Mouse (Mus musculus) neural tube, embryonic 11.5 days (tissue): ENCODE results near the gene Flywch1. TPM values are rescaled to one million over a fixed set of nuclear protein-coding genes. Genes with fewer than 3 reads are reported as not detected.

ENCODE experiments used
- ATAC-seq: fragments of 200-750 bp; cut with Nextera tagmentation; 2 replicates; pipeline ENCODE4 v1.8.0; 2017; ENCODE audit warnings: moderate number of reproducible peaks, mild to moderate bottlenecking, moderate TSS enrichment, moderate library complexity; ENCODE audit not compliant: insufficient read depth, low FRiP score, low TSS enrichment
- DNase-seq: peaks from one replicate; pipeline ENCODE4 v3.0.0-alpha.2; 2015; ENCODE audit warnings: low spot score
- H3K27ac ChIP-seq: fragments of 300-500 bp; sonication (generic); 2 replicates; pipeline ENCODE4 v1.5.1; 2014; ENCODE audit warnings: low read depth, mild to moderate bottlenecking, low read length
- H3K27me3 ChIP-seq: fragments of 300-500 bp; sonication (generic); 2 replicates; pipeline ENCODE4 v1.6.1; 2014; ENCODE audit warnings: mild to moderate bottlenecking, low read length, mixed read lengths; ENCODE audit not compliant: control insufficient read depth, insufficient read depth
- H3K36me3 ChIP-seq: fragments of 300-500 bp; sonication (generic); 2 replicates; pipeline ENCODE4 v1.6.1; 2014; ENCODE audit warnings: mild to moderate bottlenecking, low read length, moderate library complexity, mixed read lengths; ENCODE audit not compliant: control insufficient read depth, insufficient read depth
- H3K4me1 ChIP-seq: fragments of 300-500 bp; sonication (generic); 2 replicates; pipeline ENCODE4 v1.6.1; 2014; ENCODE audit warnings: low read length, mixed read lengths; ENCODE audit not compliant: control insufficient read depth, insufficient read depth
- H3K4me2 ChIP-seq: fragments of 300-500 bp; sonication (generic); 2 replicates; pipeline ENCODE4 v1.6.1; 2014; ENCODE audit warnings: low read depth, mild to moderate bottlenecking, moderate library complexity
- H3K4me3 ChIP-seq: fragments of 300-500 bp; sonication (generic); 2 replicates; pipeline ENCODE4 v1.5.1; 2014; ENCODE audit warnings: low read depth, low read length
- H3K9ac ChIP-seq: fragments of 300-500 bp; sonication (generic); 2 replicates; pipeline ENCODE4 v1.6.1; 2014; ENCODE audit warnings: mild to moderate bottlenecking, low read length
- H3K9me3 ChIP-seq: fragments of 300-500 bp; sonication (generic); 2 replicates; pipeline ENCODE4 v1.6.1; 2016; ENCODE audit warnings: low read length; ENCODE audit not compliant: control insufficient read depth
- WGBS: fragments of 180-500 bp; shearing (Covaris S2); extraction: QIAGEN DNeasy Blood & Tissue Kit; methylation state at CpG from one replicate; pipeline ENCODE4 v1.1.7; 2014; 5-methylcytosine and 5-hydroxymethylcytosine counted together
- polyA plus RNA-seq: library from polyadenylated mRNA; unstranded; fragments of >200 nt; fragmentation: Nextera tagmentation; extraction: Ambion mirVana; gene quantifications from 2 replicates; pipeline ENCODE4 v1.2.1, GENCODE M21; 2014

Flywch1 gene
- polyA plus RNA-seq, 1 experiment from 2014 or later: 197 TPM

DNA sequence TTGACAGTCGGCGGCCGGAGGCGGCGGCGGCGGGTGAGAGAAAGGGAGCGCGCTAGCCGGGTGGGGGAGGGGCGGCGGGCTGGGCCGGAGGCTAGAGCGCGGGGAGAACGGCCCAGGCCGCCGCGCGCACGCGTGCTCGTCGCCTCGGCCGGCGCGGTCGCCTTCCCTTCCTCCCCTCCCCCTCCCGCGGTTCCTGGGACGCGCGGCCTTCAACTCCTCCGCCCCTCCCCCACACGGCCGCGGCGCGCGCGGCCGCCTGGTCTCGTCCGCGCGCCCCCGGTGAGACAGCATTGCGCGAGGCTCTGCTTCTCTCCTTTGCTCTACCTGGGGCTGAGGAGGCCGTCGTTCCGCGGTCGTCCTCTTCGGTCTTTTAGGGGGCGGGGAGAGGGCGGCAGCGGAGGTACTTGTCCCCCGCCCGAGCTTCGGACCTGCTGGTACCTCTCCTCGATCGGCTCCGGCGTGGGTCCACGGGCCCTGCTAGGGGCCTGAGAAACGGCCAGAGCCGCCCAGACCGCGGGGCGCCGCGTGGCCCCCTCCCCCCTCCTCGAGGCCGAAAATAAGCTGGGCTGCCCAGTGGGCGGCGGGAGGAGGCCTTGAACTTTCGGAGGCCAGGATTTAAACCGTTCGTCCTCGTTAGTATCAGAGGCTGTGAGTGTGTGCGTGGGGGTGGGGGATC lies 32.1 kb upstream of the Flywch1 start:
- Histone ChIP-seq H3K4me3 (peak overlapping the region; percentile 64), H3K27ac (peak overlapping the region; percentile 95), H3K9ac (peak overlapping the region; percentile 78), H3K4me2 (peak overlapping the region; percentile 82), H3K36me3 (peaks cover 6% of the 10 kb centered on the region), H3K9me3 (no peaks in the 10 kb centered on the region), H3K4me1 (peaks cover 9% of the 10 kb centered on the region; the same call in 1 of the 2 replicates), H3K27me3 (no peaks in the 10 kb centered on the region)
- ATAC-seq (peak; percentile 54), DNase-seq (peak; percentile 93)
- WGBS: under 1% methylated on average over 60 of the region's 83 CpGs

DNA sequence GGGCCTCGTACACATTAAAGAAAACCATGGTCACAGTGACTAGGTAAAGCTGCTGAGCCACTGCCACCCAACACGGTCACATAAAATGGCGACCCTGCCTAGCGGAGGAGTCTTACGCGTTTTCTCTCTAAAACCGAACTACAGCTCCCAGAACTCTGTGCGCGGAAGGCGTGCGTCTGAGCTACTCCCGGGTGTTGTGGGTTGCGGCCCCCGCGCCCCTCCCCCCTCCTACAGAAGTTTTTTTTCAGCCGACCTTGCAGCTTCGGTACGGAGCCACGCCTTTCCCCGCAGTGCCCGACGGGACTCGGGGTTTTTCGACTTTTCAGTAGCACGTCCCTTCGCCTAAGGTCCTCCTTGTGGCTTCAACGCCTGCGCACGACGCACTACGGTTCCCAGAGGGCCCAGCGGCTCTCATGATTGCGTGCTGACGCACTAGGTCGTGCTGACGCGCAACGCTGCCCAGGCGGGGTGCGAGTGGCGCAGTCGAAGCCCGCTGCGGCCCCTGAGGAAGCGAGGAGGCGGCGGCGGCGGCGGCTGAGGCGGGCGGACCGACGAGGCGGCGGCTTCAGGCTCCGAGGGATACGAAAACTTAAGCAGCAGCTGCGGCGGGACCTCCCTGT lies 31.5 kb upstream of the Flywch1 start:
- under 1% methylated on average over 58 of the region's 60 CpGs for WGBS

GRCm38 (mm10) chr17:23801627-23802026 lies 30.2 kb upstream of the Flywch1 start:
- Histone ChIP-seq H3K27me3 (no peaks in the 10 kb centered on the region), H3K36me3 (no peaks in the 10 kb centered on the region), H3K4me3 (no peak overlapping the region), H3K9ac (no peak overlapping the region), H3K4me1 (peaks cover 9% of the 10 kb centered on the region; the same call in 1 of the 2 replicates), H3K27ac (no peak overlapping the region), H3K9me3 (no peaks in the 10 kb centered on the region), H3K4me2 (no peak overlapping the region)
- ATAC-seq (no peak), DNase-seq (no peak)
- WGBS: 93% methylated on average over 10 of the region's 10 CpGs

More for the DNA sequence above, 31.5 kb upstream of the Flywch1 start:
- H3K4me2 ChIP-seq: peak overlapping the region; percentile 56
- peak overlapping the region; percentile 95 for H3K27ac ChIP-seq
- no peaks in the 10 kb centered on the region for H3K27me3 ChIP-seq
- H3K36me3 ChIP-seq: peaks cover under 1% of the 10 kb centered on the region; the same call in 1 of the 2 replicates
- ATAC-seq: peak; percentile 99
- H3K4me1 ChIP-seq: peaks cover 9% of the 10 kb centered on the region; the same call in 1 of the 2 replicates
- peak overlapping the region; percentile 78 for H3K9ac ChIP-seq
- DNase-seq: peak; percentile 98
- no peaks in the 10 kb centered on the region for H3K9me3 ChIP-seq
- H3K4me3 ChIP-seq: peak overlapping the region; percentile 64

DNA sequence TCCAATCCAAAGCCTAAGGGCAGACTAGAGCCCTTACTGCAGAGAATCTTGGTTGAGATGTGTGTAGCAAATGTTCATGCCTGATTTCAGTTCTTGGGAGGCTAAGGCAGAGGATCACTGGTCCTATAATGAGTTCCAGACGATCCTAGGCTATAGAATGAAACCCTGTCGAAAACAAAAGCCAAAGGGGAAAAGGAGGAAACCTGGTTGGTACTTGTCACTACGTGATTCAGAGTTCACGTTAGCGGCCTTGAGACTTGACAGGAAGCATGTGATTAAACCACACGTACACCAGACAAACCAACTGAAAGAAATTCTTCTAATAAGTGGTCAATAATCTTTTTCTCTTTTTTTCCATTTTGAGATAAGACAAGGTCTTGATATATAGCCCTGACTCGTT lies 25.9 kb upstream of the Flywch1 start:
- Histone ChIP-seq H3K36me3 (no peaks in the 10 kb centered on the region), H3K9me3 (no peaks in the 10 kb centered on the region), H3K4me2 (no peak overlapping the region), H3K4me1 (no peaks in the 10 kb centered on the region), H3K27me3 (no peaks in the 10 kb centered on the region), H3K9ac (no peak overlapping the region), H3K27ac (no peak overlapping the region), H3K4me3 (no peak overlapping the region)
- 74% methylated on average over 7 of the region's 7 CpGs for WGBS
- no peak for ATAC-seq
- no peak for DNase-seq

- H3K9me3 ChIP-seq: no peaks in the 10 kb centered on the region
- DNase-seq: no peak
- ATAC-seq: no peak
- no peaks in the 10 kb centered on the region for H3K27me3 ChIP-seq
- peaks cover 4% of the 10 kb centered on the region; the same call in 1 of the 2 replicates for H3K4me1 ChIP-seq
- no peak overlapping the region for H3K27ac ChIP-seq
- H3K4me2 ChIP-seq: no peak overlapping the region
- no peak overlapping the region for H3K9ac ChIP-seq
- H3K4me3 ChIP-seq: no peak overlapping the region
- WGBS: 95% methylated on average over 8 of the region's 8 CpGs
- no peaks in the 10 kb centered on the region for H3K36me3 ChIP-seq
These were observed 23.9 kb upstream of the Flywch1 start for GRCm38 (mm10) chr17:23795323-23795722.

DNA sequence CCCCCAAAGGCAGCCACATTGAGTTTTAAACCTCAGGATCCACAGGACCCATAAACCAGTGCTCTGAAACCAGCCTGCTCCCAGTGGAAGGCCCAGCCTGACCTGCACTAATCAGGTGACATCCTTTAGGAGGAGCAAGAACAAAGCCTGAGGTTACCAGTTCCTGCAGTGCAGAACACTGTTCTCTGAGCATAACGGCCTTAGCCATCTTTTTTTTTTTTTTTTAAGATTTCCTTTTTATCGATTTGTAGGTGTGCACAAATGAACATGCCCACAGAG lies 19.6 kb upstream of the Flywch1 start:
- no peaks in the 10 kb centered on the region for H3K36me3 ChIP-seq
- H3K4me2 ChIP-seq: peak overlapping the region; percentile 73
- peak overlapping the region; percentile 89 for H3K9ac ChIP-seq
- H3K27me3 ChIP-seq: no peaks in the 10 kb centered on the region
- H3K27ac ChIP-seq: peak overlapping the region; percentile 86
- no peak for ATAC-seq
- DNase-seq: no peak
- no peaks in the 10 kb centered on the region for H3K9me3 ChIP-seq
- WGBS: 55% methylated on average over 2 of the region's 2 CpGs
- peaks cover 4% of the 10 kb centered on the region; the same call in 1 of the 2 replicates for H3K4me1 ChIP-seq
- peak overlapping the region; percentile 34; the same call in 1 of the 2 replicates for H3K4me3 ChIP-seq

DNA sequence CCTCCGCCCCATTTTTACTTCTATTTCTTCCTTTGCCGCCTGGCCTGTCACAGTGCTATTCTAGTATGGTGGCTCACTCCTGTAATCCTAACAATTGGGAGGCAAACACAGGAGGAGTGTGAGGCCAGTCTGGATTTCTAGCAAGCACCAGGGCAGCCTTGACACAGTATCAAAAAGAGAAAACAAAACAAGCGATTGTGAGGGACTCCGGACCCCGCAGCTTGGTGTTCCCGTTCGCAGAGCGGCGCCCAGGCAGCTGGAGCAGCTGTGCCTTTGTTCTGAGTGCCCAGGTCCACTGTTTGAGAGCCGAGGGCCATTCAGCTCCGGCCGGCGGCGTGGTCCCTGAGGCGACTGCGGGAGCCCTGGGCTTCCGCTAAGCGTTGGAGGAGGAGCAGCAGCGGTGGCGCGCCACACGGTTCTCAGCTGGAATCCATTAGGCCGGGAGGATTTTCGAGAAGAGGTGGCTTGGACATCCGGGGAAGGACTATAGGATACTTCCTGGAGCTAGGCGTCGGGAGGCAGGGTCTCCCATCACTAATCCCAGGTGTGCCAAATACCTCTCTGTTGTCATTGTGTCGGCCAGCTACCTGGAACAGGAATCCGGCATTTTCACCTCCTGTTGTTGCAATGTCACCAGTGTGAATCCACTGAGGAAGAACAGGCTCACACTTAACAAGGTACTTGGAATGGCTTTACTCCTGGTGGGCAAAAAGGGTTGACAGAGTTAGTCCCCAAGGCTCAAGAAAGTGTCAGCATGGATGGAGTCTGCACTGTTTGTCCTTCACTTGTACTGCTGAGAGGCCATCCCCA lies 19.1 kb upstream of the Flywch1 start, which contains the start of gene Srrm2:
Gene Srrm2 (plus strand): TSS at position 264 of the 810 bp plus-strand sequence.
- ATAC-seq (peak; percentile 52), DNase-seq (peak; percentile 81)
- Histone ChIP-seq H3K9ac (peak within 1 kb of the TSS; percentile 89), H3K4me1 (peaks cover 5% of the 10 kb centered on the region; the same call in 1 of the 2 replicates), H3K9me3 (no peaks in the 10 kb centered on the region), H3K4me2 (peak within 1 kb of the TSS; percentile 73), H3K27ac (peak within 1 kb of the TSS; percentile 86), H3K4me3 (peak within 1 kb of the TSS; percentile 34), H3K27me3 (no peaks in the 10 kb centered on the region), H3K36me3 (no peaks in the 10 kb centered on the region)
- WGBS: 3% methylated on average over 29 of the region's 29 CpGs

GRCm38 (mm10) chr17:23789749-23790268 lies 18.4 kb upstream of the Flywch1 start:
- H3K4me2 ChIP-seq: peak overlapping the region; percentile 73
- H3K36me3 ChIP-seq: no peaks in the 10 kb centered on the region
- DNase-seq (no peak), ATAC-seq (no peak)
- H3K9me3 ChIP-seq: no peaks in the 10 kb centered on the region
- H3K9ac ChIP-seq: peak overlapping the region; percentile 89
- H3K4me1 ChIP-seq: peaks cover 8% of the 10 kb centered on the region; the same call in 1 of the 2 replicates
- H3K4me3 ChIP-seq: peak overlapping the region; percentile 34
- H3K27me3 ChIP-seq: no peaks in the 10 kb centered on the region
- 12% methylated on average over 8 of the region's 8 CpGs for WGBS
- peak overlapping the region; percentile 86 for H3K27ac ChIP-seq
